Mouse (Mus musculus) layer of hippocampus, postnatal 36 days (tissue): Measurements from ENCODE around the gene Rhoh. TPM values are rescaled to one million over a fixed set of nuclear protein-coding genes. Genes with fewer than 3 reads are reported as not detected.
A peak's percentile ranks its signal among the peaks of the same experiment; 100 is the strongest.

ENCODE experiments used
- DNase-seq, 2 experiments: peaks; one replicate each; pipeline ENCODE4 v3.0.0; 2022
- total RNA-seq, 2 experiments: library from RNA; stranded (reverse); gene quantifications; 2 replicates each; pipeline ENCODE4 v1.2.3; 2021

Gene Rhoh
- total RNA-seq, 2 experiments from 2014 or later: 0.75 to 1.0 TPM

DNA sequence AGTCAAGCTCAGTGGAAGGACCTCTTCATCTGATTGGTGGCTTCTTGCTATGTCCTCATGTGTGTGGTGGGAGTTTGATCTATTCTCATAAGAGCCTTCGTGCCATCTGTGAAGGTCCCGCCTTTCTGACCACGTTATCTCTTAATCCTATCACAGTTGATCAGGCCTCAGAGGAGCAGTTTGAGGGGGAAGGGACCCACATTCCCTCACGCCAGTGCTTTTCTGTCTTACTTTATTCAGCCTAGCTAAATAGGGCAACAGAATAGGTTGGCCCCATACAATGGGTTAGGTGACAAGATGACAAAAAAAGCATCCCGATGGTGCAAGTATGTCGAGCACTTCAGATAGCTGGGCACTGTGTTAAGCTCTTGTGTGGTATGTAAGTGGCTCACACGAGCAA is 34.8 kb downstream of the Rhoh start:
- DNase-seq: no peak

DNA sequence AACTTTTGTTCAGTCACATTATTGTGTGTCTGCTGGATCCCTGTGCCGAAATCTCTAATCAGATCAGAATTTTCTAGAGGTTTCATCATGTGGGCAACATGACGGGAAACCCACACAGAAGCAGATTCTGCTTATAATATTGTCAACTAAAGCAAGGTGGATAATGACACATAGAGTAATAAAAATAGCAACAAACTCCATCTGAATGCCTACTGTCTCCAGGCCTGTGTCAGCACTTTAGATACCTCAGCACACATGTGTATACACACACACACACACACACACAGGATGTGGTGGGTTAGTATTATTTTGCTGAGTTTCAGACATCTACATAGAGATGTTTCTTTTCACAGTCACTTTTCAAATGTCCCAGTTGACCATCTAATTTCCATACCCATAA is 36.7 kb downstream of the Rhoh start:
- DNase-seq: no peak

DNA sequence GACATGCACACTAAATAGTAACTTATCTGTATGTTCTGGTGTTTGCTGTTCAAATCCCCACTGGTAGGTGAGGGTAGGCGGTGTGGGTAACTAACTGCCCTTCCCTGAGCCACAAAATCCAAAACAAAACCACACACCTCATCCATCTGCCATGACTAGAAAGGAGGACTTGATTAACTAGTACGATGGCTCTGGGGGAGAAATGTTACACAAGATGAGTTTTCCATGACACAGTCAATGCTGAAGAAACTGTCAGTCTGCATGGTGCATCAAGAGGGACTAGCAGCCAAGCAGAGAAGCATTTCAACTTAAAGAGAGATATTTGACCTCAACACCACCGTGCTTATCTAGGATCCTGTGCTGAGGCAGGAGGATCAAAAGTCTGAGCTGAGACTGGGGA is 37.7 kb downstream of the Rhoh start:
- DNase-seq: no peak

DNA sequence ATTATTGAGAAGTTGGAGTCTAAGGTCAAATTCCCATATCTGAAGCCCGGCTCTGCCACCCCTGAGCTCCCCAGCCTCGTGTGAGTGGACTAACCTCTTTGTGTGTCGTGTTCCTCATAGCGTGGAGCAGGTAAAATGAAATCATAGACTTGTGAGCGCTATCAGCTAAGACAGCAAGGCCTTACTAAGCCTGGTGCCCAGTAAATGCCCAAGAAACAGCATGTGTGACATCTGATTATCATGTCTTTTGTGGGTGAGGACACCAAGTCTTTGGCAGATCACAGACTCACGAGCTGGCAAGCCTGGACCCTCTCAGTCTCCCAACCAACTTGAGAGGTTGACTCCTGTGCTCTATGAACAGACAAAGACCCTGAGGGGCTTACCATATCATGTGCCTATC is 39.1 kb downstream of the Rhoh start:
- no peak for DNase-seq

DNA sequence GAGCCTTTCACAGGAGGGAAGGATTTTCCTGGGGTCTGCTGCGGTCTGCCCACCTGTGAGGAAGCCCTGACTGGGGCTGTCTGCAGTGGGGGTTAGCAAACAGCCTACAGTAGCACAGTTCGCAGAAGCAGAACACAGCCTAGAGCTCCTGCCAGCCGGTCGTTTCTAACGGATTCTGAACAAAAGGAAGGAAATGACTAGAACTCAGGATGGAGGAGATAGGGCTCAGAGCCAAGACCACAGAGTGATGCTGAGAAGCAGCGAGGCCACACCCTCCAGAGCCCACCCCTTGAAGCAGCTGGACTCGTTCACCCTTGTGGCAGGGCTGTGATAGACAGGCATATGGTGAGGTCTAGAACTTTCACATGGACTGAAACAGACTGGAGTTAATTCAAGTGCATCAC is 39.9 kb downstream of the Rhoh start:
- DNase-seq: peak in 1 of 2 experiments; percentile 21

DNA sequence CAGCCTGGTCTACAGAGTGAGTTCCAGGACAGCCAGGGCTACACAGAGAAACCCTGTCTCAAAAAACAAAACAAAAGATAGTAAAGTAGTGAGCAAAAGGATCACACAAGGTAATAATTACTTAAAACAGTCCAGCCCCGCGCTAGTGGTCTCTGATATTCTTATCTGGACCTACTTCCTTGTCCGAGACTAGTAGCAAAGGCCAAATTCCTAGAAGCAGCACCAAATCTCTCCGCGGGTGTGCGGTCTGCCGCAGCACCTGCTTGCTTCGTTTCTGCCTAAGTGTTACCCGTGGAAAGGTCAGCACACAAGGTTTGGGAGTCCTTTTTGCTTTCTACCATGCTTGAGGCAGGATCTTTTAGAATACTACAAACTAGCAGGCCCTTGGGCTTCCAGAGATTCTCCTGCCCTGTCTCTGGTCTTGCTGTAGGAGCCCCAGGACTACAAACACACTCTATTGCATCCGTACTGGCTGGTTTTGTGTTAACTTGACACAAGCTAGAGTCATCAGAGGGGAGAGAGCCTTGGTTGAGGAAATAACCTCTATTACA is 40.9 kb downstream of the Rhoh start:
- no peak for DNase-seq

DNA sequence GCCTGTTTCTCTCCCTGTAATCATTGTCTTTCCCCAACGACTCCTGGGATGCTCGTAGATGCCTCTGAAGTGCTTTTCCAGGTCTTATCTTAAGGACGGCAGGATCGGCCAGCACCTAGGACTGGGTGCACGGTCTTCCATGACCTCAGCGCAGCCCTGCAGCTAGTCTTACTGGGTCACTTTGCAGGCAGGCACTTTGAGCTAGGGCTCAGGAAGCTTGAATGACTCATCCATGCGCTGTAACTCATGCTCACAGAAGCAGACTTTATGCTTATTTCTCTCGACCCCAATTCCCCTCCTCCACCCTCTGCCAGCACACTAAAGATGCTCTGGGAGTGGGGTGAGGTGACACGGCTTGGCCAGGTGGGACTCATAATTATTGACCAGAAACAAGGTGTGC is 41.8 kb downstream of the Rhoh start:
- no peak for DNase-seq

DNA sequence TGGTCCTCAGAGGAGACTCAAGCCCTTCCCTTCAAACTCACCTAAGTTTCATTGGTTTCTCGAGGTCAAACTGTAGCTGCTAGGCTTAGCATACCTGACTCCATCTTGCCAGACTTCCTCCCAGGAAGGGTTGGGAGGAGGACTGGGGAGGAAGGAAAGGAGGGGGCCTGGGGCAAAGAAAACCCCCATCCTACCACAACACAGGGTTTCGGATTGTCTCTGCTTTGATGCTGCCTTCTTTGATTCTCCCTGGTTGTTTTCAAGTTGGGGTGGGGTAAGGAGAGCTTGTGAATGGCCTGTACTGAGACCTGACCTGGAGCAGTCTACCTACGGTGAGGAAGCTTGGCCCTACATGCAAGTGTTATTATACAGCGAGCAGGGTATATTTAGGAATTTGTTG is 43.5 kb downstream of the Rhoh start:
- no peak for DNase-seq

DNA sequence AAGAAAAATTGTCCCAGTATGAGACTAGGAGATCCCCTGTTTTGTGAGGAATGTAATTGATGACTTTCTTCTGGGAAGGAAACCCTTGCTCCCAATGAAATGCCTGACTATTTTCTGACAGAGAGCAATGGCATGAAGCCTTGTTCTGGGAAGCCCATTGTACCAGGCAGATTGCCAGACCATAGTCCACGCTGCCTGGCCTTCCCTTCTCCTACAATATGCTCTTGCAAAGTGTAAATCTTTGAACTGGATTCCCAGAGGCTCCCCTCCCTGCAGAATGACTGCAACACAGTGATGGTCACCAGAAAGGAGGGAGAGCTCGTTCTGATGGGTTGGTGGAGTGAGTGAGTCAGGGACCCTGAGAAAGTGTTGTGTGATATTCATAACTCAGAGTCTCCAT is 47.7 kb downstream of the Rhoh start:
- DNase-seq: no peak

DNA sequence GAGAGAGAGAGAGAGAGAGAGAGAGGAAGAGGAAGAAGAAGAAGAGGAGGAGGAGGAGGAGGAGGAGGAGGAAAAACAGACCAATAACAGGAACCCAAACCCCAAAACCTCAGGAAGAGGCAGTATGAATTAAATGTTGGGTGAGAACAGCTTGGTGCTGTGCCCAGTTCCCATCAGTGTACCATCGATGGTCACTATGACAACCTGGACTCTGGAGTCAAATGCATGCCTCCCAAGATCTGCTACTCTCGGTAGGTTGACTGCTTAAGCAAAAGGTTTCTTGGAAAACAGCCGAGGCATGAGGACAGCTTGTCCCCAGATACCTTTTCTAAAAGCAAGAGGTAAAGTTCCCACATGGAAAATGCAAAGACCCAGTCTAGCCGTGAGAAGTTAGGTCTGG is 48.3 kb downstream of the Rhoh start:
- DNase-seq: no peak

DNA sequence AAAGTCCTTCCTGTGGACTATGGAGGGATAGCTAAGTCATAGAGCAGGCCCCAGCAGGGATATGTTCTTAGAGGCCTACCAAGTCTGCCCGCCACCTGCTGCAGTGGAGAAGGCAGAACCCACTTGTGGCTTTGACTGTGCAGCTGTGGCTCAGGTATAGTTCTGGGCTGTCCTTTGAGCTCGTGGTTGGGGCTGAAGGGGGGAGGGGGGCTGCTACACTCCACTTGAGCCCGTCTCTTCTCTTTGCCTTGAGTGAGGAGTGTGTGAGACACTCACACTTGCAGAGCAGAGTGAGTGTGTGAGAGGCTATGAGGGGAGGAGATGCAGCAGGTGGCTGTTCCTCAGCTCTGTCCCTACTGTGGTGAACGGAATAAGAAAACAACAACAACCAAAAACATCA is 49.4 kb downstream of the Rhoh start:
- DNase-seq: no peak

DNA sequence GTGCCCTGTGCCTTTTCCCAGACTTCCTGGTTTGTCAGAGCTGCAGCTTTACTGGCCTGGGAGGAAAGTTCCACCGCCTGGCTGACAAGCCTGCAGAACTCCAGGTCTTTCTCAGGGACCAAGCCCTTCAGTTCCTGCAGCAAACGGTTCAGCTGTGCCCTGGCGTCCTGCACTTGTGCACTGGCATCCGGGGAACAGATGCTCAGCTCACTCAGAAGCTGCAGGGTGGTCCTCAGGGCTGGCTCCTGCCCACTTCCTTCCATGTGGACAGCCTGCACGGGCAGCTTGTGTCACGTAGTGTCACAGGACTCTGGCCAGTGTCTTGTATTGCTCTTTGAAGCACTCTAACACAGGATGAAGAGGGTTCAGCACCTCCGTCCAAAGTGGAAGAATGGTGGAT is 50.7 kb downstream of the Rhoh start:
- no peak for DNase-seq

DNA sequence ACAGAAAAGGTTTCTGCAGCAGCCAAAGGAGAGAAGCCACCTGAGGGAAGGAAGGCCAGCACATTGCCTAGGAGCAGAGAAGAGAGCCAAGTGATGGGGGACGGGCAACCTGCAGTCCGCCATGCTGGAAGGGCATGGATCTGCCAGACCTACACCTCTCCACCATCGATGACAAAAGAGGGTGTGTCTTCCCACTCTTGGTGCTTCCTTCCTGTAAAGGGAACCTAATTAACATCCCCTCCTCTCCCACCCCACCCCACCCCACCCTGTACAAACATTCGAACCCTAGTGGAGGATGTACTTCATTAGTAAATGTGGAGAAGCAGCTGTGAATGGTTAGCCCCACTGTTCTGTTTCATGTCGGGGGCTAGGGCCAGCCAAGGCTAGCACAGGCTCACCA is 51.2 kb downstream of the Rhoh start:
- DNase-seq: no peak

DNA sequence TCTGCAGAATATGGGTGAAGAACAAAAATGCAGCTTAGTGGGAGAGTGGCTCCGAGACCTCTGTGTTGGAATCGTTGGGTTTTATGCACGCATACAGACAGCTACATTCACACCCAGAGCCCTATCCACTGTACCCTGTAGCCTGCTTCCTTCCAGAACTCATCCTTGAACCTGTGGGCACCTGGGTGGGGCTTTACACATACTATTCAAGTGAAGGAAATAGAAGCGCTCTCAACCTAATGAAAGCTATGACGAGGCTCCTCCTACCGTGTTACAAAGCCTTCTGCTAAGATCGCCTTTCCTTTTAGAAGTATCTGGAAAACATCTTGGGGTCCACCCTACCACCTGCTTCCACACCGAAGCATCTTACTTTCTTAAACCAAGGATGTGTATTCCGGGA is 52.1 kb downstream of the Rhoh start:
- DNase-seq: no peak

DNA sequence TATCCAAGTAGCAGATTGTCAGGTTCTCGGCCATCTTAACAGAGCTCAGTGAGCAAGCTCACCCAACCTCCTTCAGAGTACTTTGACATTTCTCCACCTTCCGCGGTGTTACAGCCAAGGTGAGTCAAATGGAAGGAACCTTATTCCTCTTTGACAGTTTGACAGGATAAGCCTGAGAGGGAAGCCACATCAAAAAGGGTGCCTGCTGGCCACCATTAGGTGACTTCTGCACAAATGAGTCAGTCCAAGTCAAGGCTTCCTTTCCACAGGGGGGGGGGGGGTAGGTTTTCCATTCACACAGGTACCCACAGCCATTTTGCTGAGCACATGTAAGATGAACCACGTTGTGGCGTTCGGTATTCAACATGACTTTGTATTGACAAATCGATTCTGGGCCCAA is 53.3 kb downstream of the Rhoh start:
- DNase-seq: no peak

DNA sequence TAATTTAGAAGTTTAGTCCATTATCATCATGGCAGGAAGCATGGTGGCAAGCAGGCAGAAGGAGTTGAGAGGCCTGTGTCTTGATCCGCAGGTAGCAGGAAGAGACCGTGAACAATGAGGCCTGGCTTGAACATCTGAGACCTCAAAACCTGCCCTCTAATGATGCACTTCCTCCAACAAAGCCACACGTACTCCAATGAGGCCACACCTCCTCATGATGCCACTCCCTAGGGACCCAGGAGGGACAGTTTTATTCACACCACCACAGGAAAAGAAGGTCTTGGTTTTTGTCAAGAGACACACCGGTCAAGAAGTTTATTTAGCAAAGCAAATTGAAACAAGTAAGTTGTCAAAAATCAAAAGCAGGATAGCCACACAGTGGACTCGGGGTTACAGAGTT is 55.9 kb downstream of the Rhoh start:
- no peak for DNase-seq

DNA sequence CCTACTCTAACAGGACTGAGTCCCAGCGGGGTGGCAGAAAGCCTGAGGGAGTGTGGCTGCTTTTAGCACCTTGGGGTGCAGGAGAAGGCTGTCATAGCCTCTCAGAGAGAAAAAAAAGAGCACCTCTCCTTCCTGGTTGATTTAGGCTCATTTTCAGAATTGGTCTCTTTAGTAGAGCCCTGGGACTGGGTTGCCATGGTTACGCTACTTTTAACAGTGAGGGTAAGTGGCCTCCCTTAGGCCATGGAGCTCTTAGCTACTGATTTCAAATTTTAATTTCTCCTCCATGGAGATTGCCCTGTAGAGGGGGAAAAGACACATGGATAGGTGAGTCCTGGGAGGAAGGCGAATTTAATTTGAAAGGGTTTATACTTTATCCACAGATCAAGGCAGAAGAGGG is 57.6 kb downstream of the Rhoh start:
- DNase-seq: no peak

DNA sequence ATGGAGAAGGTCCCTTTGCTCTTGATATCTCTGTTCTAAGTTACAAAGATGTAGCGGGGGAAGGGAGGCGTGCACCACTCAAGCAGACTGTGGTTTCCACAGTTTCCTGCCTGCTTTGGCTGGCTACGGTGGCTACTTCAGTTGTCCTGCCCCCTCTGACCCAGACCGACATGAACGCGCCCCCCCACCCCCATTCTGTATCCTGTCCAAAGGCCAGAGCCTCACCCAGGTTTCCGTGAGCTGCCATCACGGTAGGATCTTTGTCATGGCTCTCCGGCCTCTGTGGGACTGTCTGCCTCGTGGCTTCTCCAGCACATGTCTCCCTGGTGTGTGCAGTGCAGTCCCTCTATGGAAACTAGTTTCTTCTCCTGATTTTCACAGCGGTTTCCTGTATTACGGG is 58.3 kb downstream of the Rhoh start:
- DNase-seq: no peak

DNA sequence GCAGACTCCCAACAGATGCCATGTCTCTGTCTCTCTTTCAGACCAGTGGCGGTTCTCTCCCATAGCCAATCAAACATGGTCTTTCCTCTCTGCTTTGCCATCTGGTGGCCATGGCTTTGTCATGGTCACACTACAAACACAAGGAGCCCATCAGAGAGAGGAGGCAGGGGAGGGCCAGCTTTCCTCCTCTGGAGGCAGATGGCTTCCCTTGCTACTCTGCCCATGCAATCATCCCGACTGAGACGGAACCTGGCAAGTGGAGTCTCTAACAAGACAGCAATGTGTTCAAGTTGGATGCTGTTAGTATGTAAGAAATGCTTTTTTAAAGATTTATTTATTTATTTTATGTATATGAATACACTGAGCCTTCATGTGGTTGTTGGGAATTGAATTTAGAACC is 58.9 kb downstream of the Rhoh start:
- DNase-seq: no peak

DNA sequence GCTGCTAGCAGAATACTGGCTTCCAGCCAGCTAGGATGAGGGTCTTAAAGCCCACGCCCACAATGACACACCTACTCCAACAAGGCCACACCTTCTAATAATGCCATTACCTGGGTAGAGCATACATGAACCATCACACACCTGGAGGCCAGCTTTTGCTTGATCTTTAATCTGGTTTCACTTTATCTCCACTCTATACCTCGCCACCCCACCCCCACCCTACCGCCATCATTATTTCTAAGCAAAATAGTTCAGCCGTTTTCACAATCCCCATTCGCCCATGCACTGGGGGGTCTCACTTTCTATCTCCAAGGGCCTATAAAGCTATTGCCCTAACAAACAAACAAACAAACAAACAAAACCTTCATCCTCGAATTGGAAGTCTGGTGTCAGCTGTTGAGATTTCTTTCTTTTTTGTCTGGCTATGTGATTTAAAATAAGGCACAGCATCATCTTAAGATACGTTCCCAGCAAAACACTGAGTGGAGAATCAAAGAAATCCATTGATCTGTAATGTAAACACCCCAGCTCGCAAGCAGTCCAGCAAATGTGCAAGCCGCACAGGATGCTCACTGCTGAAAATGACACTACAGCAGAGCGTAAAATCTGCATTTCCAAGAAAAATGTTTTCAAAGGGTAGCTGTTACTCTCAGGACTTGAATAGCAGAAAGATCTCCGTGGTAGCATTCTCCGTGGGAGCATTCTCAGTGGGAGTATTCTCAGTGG is 59.9 kb downstream of the Rhoh start:
- no peak for DNase-seq

DNA sequence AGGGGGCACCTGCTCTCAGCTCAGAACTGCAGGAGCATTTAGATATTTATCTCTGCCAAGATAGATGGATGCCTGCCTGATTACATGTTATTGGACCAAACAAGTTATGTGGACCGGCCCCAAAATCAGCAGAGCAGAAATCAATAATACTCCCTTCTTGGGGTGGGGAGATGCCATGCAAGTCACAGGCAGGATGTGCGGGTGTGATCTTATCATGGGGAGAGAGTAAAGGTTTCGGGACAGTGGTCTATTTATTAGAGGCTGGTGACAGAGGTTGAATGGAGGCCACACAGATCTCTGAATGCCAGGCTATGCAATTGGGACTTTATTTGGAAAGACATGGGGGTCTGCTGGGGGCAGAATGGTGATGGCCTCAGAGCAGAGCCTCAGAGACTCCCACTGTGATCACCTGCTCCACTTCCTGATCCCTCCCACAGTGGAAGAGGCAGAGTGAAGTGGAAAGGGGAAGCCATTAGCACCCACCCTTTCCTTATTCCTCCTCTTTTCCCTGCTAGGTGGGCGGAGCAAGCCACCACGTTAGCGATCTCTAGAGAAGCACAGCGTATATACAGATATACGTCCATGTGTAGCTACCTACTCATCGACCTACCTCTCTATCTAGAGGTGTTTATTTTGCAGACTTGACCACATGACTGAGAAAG is 60.6 kb downstream of the Rhoh start:
- DNase-seq: no peak

DNA sequence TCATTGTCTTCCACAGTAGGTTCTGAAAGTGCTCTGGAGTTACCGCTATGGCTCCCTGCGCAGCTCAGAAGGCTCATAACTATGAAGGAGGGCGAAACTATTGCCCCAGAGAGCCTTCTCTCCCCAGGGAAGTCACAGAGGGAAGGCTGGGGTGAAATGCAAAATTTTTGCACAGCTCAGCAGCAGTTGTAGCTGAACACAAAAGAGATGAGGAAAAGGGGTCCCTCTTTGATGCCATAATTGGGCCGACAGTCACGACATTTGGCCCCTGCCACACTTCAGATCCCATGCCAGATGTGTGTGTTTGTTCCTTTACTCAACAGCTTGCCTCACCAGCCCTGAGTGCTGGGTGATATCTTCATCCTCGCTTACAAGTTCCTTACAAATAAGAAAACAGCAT is 65.7 kb downstream of the Rhoh start:
- DNase-seq: no peak

DNA sequence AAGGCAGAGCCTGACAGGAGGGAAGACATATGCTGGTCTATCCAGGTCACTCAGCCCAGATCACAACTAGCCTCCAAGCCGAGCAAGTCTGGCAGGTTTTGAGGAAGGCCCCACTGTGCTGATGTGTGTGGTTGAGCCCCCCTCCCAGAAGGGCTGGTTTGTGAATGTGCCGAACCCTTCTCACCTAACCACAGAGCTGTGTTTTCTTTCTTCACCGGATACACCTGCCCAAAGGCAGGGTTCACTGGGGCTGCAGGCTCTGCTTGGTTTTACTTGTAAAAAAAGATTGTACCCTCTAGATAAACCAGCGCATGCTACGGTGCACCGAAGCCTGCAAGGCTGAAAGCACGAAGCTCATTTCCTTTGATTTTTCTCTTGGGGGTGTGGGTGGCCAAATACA is 68.1 kb downstream of the Rhoh start:
- no peak for DNase-seq

DNA sequence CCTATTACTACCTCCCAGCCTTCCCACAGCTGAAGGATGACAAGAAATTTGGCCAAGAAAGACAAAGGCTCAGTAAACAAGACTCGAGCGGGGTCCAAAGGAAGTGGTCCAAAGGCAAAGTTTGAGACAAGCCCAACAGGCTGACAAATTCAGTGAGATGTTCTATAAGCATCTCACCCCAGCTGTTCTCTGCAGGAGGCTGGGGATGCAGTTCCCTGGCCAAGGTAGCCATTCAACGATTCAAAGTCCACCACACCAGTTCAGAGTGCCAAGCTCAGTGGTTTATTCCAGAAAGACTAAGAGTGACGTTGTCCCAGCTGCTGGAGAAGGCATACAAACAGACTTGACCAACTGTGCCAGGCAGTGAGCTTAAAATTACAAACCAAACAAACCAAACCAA is 69.2 kb downstream of the Rhoh start:
- no peak for DNase-seq
